Mouse (Mus musculus) MEL-GATA-1-ER (cell line): ENCODE data around the gene Gtf2ird2.

ENCODE experiments used
- DNase-seq: peaks from one replicate; pipeline ENCODE4 v3.0.0-alpha.2; 2012; ENCODE audit warnings: low read depth; ENCODE audit errors: extremely low read depth

The Gtf2ird2 gene

DNA sequence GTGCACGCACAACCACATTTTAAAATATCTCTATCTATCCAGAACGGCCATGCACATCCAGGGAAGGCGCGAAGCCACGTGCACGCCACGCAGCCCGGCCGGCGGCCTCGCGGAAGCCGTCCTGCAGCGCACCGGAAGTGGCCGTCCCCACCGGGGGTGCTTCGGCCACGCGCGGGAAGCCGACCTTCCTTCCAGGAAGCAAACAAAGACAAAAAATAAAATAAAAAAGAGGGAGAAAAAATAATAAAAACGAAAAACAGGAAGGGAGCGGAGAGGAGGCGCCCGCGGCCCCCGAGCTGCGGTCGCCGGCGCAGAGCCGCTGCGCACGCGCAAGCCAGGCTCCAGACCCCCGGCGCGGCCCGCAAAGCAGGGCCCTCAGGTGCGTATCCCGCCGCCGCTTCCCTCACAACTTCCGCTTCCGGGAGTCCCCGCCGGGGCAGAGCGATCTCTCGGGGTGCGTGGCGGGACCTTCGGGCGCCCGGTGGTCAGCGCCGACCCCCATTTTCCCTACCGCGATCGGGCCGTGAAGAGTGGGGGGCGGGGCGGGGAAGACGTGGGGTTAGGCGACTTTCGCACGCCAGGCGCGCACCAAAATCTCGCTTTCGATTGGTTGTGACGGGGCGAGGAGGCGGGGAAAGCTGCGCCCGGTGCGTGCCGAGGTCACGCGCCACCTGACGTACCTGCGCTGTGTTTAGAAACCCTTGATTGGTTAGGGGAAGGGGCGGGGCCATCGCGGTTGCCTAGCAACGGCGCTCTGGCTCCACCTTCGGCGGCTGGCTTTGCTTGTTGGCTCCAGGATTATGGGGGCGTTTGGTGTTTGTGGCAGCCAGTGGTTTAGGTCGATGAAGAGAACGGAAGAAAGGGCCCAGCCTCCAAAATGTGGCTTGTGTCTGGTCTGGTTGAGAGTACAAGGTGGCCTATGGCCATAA, at the start of gene Gtf2ird2:
TSS of gene Gtf2ird2 (plus strand) at position 140 of the 929 bp plus-strand sequence.
- DNase-seq: peak; percentile 97

DNA sequence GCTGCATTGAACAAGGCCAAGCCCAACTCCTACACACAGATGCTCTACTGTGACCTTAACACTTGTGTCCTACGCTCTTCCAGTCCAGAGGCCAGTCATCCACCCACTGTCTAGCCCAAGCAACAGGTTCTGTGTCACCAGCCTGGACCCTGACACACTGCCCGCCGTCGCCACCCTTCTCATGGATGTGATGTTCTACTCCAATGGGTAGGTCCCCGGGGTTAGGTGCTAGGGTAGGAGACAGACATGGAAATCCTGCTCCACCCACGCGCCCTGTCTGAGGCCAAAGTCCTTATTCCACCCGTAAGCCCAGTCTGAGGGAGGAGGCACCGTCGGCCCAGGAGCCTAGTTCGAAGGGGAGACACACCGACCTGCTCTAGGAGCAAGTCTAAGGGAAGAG, 47.8 kb upstream of the Gtf2ird2 start:
- no peak for DNase-seq

DNA sequence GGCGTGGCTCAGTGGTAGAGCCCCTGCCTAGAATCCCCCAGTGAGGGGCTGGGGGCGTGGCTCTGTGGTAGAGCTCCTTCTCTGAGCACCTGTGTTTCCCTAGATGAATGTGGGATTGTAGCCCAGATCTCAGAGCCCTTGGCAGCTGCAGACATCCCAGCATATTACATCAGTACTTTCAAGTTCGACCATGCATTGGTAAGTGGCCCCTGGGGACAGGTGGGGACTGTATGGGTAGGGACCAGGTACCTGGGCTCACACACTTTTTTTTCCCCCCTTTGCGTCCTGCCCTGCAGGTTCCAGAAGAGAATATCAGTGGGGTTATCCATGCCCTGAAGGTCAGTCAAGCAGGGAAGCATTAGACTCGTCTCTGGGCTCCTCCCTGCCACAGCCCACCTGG, 45.9 kb upstream of the Gtf2ird2 start:
- DNase-seq: no peak

GRCm38 (mm10) chr5:134139429-134139828, 44.4 kb upstream of the Gtf2ird2 start:
- DNase-seq: no peak

DNA sequence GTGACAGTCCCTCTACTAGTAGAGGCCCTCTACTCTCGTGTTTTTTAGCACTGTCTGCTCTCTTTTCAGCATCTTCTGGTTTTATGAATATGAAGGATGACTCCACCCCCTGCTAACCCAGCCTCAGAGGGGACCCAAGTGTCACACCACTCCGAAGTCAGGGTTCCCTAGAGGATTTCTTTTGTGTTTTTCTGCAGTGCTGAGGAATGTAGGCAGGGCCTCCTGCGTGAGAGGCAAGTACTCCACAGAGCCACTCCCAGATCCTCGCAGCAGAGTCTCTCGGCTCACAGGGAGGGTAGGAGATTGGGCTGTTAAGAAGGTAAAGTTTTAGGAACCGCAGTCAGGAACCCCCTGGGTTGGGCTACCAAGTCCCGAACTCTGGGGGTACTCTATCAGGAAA, 42.6 kb upstream of the Gtf2ird2 start:
- DNase-seq: no peak

DNA sequence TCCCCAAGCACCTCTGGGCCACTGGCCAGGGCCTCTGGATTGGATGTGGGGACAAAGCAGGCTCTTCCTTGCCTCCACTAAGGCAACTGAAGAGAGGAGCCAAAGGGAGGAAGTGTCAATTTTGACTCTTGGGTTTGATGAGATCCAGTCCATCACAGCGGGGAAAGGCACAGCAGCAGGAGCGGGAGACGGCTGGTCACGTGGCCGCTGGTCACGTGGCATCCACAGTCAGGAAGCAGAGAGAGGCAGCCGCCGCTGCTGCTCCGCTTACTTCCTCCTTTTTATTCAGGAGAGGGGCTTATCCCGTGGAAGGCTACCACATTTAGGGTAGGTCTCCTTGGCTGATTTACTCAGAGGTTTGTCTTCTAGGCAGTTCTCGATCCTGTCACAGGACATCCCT, 41.4 kb upstream of the Gtf2ird2 start:
- DNase-seq: peak; percentile 18

- DNase-seq: no peak
Observed at GRCm38 (mm10) chr5:134144986-134145385, 38.8 kb upstream of the Gtf2ird2 start.

DNA sequence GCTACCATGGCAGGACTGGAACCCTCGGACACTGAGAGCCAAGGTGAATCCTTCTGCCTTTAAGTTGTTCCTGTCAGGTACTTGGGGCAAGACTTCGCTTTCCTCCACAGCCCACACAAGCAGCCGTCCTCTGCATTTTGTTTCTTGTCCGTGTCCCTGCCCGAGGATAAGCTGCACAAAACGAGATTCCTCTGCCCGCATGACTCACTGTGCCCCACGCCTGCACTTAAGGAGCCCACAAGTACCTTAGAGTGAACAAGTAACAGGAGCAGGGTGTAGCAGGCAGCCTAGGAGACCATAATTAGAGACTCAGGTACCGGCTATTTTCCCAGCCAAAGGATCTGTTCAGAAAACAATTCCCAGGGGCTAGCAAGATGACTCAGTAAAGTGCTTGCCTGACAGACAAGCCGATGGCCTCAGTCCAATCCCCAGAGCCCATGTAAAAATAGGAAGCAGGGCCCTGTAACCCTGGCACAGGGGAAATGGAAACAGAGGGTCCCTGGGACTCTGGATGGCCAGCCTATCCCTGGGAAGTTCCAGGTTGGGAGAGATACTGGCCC, 36.5 kb upstream of the Gtf2ird2 start:
- no peak for DNase-seq

DNA sequence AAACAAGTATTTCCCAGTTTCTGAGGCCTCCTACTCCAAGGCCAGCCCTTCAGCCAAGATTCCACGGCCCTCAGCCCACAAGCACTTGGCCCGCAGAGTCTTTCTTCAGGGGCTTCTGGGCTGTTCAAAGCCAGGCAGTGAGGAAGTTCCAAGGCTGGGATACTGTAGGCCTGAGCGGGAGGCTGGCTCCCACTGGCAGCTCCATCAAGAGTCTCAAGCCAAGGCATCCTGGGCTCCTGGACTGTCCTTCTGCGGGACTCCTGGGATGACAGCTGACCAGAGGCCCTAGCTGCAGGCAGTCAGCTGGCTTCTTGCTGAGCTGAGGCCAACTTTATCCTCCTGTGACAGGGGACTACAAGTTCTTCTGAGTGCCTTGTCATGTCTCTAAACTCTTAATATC, 35.7 kb upstream of the Gtf2ird2 start:
- no peak for DNase-seq

- no peak for DNase-seq
Observed at GRCm38 (mm10) chr5:134151895-134152294, 31.9 kb upstream of the Gtf2ird2 start.

DNA sequence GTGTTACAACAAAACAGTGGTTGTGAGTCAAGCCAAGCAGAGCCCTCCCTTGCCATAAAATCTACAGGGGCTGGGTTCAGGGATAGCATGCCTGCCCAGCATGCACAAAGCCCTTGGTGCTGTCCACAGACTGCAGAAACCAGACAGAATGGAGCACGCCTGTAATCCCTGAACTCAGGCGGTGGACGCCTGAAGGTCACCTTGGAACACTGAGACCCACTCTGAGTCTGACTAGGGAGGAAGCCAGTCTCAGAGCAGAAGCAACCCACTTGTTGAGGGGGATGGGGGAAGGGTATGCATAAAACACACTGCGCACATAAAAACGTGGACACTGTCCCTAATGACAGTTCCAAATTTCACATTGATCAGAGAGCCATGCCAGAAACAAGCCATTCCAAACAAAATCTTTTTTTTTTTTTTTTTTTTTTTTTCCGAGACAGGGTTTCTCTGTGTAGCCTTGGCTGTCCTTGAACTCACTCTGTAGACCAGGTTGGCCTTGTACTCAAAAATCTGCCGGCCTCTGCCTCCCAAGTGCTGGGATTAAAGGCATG, 27.8 kb upstream of the Gtf2ird2 start:
- no peak for DNase-seq

- DNase-seq: no peak
Observed at GRCm38 (mm10) chr5:134164688-134165087, 19.1 kb upstream of the Gtf2ird2 start.

DNA sequence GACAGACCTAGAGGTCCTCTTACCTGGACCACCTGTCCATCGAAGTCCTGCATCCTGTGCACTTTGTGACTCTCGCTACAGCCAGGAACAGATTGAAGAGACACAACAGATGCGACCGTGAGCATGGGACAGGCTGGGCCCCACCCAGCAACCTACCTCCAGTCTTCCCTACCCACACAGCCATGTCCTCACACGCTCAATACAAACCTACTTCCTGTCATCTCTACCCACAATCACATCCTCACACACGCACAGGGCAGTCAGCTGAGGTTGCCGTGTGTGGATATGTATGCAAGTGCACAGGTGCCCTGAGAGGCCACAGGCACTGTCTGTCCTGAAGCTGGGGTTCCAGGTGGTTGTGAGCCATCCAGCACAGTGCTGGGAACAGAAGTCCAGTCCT, 17.2 kb upstream of the Gtf2ird2 start:
- no peak for DNase-seq

- DNase-seq: no peak
Observed at GRCm38 (mm10) chr5:134168033-134168432, 15.8 kb upstream of the Gtf2ird2 start.

DNA sequence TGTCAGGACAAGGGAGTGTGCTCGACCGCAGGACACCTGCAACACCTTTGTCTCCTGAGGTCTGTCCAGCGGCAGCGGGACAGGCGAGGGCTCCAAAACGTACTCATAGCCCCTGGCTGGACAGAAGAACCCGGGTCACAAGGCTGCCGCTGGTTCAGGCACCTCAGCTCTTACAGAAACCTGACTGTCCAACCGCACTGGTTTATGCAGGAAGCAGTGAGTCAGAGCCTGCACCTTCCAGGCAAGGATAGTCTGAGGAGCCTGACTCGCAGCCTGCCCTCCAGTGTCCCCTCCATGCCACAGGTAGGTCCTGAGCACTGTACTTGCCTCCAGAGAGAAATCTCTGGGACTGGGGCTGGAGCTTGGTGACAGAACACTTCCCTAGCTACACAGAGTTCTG, 14.6 kb upstream of the Gtf2ird2 start:
- DNase-seq: no peak

DNA sequence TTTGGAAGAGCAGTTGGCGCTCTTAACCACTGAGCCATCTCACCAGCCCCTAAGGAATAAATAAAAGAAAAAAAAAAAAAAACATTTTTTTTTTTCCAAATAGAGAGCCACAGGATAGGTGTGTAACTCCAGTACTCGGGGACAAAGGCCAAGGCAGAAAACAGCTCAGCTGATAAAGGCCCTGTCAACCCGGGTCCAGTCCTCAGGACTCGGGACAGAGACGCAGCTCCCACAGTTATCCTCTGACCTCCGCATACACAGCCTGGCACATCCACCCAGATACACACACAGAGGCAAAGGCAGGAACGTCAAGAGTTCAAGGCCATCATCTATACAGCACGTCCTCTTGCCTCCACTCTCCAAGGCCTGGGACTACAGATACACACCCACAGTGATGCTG, 13.7 kb upstream of the Gtf2ird2 start:
- no peak for DNase-seq

DNA sequence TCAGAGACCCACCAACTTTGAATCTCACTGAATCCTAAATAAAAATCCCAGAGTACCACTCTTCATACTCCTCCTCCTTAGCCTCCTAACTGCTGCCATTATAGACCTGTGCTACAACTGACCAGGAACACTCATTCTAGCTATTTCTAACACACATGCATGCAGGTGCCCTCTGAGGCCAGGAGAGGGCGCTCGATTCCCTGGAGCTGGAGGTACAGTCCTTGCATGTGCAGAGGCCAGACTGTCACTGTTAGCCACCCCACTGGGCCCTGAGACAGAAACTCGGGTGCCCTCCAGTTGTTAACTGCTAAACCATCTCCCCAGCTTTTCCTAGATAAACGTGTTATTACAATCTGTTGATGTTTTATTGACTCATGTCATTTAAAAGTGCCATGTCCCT, 10.6 kb upstream of the Gtf2ird2 start:
- peak; percentile 66 for DNase-seq

- DNase-seq: no peak
Observed at GRCm38 (mm10) chr5:134175696-134176095, 8.1 kb upstream of the Gtf2ird2 start.

GRCm38 (mm10) chr5:134176169-134176881, 7.5 kb upstream of the Gtf2ird2 start, which contains the start of gene Rcc1l:
Rcc1l (minus strand) TSS chr5:134176774.
- peak; percentile 96 for DNase-seq

GRCm38 (mm10) chr5:134178536-134178935, 5.3 kb upstream of the Gtf2ird2 start:
- no peak for DNase-seq

GRCm38 (mm10) chr5:134179871-134180270, 3.9 kb upstream of the Gtf2ird2 start:
- DNase-seq: peak; percentile 89

DNA sequence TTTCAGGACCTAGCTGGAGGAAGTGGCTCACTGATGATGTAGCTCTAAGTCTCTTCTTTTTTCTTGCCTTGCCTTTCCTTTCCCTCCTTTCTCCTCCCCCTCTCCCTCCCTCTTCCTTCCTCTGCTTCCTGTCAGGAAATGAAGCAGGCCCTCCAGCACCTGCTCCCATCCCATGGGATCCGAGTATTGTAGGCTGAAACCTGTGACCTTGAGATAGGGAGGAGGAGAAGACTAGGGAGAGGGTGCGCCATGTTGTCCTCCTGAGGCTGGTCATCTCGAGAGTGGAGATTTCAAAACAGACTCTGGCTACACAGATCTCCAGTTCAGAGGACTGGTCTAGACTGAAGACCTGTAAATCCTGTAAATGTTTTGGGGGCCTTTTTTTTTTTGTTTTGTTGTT, 1.6 kb upstream of the Gtf2ird2 start:
- DNase-seq: no peak
